Mouse (Mus musculus) WW6 (cell line): Measurements from ENCODE around the gene Chst14.

Experiments
- DNase-seq: peaks from one replicate; pipeline ENCODE4 v3.0.0-alpha.2; 2013; ENCODE audit warnings: low read depth, low spot score

Gene Chst14

DNA sequence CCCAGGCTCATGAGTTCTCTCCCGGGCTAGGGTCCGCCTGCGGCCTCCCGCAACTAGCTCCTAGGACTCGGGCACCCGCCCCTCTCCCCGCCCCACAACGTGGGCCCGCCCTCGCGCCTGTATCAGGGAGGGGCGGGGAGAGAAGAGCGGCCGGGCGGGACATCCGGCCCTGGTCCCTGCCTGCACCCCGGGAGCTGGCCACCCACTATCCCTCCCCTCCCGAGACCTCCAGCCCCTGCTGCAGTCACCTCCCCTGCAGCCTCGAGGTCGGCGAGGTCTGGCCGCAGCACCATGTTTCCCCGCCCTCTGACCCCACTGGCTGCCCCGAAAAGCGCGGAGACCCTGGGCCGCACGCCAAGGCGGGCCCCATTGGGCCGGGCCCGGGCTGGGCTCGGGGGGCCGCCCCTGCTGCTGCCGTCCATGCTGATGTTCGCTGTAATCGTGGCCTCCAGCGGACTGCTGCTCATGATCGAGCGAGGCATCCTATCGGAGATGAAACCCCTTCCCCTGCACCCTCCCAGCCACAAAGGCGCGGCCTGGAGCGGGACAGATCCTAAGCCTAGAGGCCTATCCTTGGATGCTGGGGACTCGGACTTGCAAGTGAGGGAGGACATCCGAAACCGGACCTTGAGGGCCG, at the start of gene Chst14:
Gene Chst14 (plus strand): TSS at position 136 of the 637 bp plus-strand sequence.
- DNase-seq, result no peak

DNA sequence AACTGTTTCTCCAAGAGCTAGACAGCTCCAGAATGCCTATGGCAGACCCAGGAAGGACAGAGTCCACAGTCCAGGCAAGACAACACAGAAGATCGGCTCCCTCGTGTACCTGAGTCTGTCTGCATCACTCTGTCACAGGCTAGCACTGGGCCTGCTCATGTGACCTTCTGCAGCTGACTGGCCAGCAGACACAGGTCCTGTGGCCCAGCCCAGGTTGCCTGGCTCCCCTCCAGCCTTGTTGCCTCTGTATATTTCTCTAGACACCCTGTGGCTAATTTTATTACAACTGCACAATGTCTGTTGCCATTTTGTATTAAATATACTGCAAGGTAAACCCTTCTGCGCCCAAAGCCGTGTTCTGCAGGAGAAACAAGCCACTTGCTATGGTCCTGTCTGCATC, 45.3 kb upstream of the Chst14 start:
- no peak for DNase-seq

DNA sequence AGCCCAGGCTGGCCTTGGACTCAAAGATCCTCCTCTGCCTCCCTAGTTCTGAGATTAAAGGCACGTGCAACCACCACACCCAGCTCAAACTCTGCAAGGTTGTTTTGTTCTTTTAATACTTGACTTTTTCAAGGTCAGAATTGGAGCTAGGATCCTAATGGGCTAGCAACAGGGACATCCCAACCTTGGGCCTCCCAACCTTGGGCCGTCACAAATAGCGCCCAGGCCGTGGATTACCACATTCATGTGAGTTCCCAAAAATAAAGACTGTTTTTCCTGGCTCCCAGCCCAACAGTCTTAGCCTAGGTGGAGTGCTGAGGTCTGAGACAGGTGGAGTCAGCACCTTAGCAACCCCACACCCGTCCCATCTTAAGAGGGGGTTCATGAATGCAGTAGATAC, 44.3 kb upstream of the Chst14 start:
- DNase-seq, result no peak

DNA sequence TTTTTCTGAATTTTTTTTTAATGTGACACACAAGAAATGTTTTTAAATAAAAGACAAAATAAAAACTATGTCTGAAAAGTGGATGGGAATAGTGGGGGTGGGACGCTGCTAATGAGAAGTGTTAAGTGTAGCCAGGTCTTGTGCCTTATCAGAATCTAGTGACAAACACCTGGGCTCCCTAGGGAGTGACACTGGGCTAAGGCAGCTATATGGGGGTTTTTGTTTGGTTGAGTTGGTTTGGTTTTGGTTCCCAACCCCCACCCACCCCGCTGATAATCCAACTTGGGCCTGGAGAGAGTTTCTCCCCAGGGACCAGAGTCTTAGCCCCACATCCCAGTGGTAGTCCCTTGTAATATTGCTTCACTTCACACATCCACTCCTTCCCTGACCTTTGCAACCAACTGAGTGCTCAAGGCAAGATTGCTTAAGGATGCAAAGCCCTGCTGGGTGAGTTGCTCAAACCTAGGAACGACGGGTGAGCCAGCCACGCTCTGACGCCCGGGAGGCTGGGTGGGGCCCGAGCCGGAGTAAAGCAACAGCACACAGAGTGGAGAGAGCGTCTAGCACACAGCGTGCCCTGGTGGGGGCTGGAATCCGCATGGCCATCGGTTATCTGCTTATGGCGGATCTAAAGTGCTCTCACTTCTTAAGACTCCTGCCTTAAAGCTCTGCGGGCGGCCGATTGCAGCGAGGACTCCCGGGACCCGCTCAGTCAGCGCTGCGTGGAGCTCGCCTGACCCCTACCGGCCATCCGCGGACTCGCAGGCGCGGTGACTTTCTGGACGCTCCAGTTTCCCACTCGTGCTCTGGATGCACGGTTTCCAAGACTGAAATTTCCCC, 43.2 kb upstream of the Chst14 start:
- peak; percentile 47 for DNase-seq

DNA sequence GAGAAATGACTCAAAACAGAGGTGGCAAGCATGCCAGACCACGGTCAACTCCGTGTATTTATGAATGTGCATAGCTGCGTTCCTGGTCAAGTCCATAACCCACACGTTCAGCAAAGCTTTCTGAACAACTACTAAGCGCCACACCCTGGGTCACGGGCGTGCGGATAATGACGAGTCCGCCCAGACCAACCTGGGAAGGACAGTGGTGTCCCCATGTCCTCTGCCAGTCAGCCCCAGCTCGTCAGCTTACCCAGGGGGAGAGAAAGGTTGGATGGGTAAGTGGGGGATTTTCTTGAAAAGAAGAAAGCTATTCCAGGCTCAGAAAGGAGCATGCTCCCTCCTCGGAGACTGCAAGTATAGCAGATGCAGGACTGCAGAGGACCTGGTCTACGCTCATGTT, 38.9 kb upstream of the Chst14 start:
- no peak for DNase-seq

DNA sequence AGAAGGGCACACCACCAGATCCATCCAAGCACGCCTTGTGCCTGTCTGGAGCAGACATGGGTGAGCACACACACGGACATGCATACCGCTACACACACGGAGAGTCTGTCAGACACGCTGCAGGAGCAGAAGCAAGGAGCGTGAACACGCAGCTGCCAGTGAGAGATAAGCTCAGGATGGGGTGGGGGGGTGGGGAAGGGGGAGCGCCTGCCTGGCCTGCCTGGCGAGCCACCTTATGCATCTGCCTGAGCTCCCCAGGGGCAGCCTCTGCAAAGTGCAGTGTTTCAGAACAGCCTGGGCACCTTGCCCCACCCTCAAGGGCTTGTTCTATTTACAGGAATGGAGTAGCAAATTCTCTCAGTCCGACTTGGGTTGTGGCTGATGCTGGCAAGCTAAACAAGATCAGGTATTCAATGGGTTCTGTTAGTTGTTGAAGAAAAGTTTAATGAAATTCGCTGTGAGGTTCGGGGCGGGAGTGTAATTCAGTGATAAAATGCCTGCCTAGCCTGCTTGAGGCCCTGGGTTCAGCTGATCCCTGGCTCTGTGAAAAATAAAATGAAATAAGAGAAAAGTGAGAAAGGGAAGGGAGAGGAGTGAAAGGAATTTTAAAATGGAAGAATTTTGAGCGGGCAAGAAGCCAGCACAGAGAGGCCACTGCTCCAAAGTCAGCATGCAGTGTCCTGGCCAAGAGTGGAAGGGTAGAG, 38.3 kb upstream of the Chst14 start:
- DNase-seq, result no peak

DNA sequence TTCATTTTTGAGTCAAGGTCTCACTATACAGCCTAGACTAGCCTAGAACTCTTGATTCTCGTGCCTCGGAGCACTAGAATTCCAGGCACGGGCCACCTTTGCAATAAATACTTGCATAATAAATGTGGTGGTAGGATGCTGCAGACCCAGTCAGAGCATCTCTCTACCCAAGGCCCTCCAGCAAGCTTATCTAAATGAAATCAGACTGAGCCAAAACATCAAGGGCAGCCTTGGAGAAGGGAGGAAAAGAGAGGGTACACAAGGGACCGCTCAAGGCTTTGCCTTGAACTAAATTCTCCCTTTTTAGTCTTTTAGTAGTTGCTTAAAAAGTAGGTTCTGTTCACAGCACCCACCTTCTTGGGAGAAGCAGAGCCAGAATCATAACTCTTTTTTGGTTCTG, 35.1 kb upstream of the Chst14 start:
- DNase-seq, result no peak

DNA sequence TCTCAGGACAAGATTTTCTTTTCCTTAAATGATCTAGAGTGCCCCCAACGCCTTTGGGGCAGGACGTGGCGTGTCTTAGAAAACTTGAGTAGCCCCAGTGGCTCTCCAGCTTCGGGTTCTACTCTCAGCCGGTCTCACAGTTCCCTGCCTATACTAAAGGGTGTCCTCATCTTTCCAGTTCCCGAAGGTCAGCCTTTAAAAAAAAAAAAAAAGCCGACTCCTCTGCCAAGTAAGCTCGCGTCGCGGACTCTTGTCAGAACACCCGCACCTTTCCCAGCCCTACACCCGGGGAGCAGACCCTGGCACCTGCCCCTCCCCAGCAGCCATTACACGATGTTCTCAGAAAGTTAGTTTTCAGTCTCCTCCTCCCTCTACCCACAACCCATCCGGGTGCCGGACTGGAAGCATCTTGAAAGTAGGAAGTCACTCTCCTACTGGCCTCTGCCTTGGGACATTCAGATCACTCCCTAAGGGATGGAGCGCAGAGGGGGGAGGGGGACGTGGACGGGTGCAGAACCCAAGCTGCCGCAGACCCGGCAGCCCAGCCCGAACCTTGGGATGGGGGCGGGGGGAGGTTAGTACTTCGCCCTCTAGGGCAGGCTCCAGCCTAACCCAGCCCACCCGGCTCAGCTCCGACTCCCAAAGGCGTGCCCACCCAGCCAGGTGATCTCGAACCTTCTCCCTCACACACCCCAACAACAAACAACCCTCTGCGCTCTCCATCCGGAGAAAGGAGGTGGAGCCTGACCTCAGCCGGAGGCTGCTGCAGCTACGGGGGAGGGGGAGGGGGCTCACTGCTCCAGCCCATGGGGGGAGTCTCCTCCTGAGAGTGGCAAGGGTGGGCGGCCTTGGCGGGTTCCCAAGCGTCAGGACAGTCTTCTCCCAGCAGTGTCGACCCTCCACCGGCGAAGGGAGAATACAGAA, 30.0 kb upstream of the Chst14 start:
- no peak for DNase-seq

DNA sequence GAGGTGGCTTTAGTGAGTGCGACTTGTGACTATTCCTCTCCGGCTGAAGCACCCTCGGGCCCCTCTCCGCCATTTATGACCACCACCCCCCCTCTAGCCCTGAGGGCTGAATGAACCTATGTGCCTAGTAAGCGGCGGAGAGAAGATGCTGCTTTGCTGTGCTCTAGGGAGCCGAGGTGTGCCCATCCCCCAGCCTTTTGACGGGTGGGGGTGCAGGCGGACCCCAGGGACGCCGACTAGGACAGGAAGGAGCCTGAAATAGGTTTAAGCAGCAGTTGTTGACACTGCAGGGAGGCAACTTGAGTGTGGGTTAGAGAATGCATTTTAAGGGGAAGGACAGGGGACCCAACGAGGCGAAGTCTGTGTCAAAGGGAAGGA, 29.4 kb upstream of the Chst14 start:
- no peak for DNase-seq

DNA sequence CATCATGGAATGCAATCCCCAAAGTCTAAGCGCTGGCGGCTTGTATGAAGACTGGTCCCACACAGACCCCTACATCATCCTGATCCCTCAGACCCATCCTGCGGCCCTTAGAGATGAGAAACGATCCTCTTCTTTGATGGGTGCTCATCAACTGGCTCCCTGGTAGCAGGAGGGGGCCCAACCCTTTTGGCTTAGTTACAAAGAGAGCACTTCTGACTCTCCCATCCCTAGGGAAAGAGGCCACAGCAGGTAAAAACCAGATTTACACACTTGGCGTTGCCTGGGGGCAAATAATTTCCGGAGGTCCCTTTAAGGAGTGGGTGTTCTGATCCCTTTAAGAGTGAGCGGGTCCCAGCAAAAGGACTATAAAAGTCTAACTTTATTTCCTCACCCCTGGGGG, 28.9 kb upstream of the Chst14 start:
- no peak for DNase-seq

DNA sequence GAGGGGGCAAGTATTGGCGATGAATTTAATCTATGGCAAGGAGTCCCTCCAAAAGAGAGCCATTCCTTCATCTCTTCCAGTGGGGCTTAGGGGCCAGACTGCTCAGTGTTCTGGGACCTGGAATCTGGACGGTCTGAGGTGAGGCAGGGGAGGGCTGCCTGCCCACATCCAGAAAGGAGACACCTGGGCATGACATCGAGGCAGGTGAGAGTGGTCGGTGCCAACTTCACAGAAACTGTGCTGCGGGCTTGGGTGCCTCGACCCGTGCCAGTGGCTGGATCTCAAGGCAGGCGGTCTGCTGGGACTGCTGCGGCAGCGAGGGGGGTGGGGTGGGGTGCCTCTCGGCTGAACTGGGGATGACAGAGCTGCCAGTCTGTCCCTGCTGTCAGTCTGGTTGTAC, 28.5 kb upstream of the Chst14 start:
- DNase-seq, result no peak

DNA sequence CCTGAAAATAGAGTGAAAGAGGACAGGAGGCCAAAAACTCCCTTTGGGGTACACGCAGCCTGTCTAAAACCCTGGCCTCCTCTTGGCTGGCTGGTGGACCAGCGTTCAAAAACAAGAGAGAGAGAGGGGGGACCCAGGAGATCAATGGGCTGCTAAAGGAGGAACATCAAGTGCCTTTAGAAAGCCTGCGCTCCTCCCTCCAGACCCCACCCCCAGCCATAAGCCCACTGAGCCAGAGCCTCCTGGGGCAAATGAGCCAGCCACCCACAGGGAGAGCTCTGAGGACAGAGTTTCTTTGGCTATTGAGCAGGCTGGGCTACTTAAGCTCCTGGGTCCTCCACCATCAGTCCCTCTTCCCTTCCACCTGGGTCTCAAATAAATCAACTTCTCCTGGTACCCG, 27.5 kb upstream of the Chst14 start:
- DNase-seq, result no peak

DNA sequence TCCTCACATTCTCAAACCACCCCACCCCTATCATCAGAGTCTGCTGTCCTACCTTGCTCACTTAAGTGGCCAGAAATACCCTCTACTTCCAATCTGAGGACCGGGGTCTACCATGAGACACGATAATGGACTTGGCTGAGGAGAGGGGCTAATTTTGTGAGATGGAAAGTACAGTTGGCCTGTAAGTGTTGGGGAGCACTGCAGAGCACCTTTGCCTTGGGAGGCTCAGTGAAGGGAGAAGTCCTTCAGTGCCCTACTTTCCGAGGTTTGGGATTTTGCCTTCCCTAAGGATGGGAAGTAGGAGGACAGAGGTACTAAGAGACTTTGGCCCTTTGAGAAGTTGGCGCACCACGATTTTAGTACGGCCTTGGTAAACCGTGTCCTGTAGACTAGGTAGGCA, 27.0 kb upstream of the Chst14 start:
- no peak for DNase-seq

DNA sequence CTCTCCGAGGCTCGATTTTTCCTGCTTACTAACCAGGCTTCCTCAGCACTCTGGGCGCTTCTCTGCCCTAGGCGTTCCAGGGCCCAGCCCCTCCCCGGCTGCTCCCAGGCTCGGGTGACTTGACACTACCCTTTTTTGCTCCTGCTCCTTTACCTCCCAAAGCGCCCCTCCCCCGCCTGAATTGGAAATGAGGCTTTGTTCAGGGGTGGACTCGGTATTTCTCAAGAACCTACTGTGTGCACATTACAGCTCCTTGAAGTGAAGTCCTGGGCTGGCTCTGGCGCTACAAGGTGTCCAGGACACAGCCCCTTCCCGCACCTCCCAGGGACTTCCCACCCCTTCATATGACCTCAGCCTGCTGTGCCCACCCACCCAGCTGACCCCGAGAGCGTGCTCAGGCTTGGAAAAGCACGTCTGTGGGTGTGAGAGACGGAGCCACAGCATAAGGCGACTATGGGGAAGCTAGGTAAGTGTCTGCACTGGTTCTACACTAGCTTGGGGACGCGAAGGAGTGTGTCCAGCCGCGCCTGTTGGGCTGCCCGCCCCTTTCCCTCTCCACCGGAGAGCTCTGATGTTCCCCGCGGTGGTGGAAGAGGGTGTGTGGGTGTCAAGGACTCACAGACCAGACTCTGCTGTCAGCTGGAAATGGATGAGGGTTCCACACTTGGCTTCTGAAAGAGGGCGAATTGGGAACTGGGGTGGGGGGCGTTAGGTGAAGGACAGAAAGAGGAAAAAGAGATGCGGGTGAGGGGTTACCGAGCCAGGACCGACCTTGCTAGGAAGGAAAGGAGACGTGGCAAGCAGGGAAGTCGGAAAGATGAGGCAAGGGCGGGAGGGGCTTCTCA, 26.1 kb upstream of the Chst14 start, which contains the start of gene Bahd1:
Gene Bahd1 (plus strand): TSS at position 397 of the 845 bp plus-strand sequence.
- DNase-seq, result no peak

DNA sequence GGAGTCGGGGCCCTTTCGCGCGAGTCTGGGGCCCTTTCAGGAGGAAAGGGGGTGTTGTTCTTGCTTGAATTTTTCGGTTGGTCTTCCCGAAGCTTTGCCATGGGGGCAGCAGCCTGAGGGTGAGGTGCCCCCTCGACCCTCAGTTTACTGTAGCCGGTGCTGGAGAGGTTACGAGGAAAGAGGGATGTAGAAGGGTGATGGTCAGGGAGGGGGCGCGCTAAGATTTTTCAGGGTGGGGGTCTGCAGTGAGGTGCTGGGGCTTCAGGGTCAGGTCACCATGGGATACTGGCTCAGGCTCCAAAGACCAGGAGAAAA, 25.5 kb upstream of the Chst14 start:
- no peak for DNase-seq

DNA sequence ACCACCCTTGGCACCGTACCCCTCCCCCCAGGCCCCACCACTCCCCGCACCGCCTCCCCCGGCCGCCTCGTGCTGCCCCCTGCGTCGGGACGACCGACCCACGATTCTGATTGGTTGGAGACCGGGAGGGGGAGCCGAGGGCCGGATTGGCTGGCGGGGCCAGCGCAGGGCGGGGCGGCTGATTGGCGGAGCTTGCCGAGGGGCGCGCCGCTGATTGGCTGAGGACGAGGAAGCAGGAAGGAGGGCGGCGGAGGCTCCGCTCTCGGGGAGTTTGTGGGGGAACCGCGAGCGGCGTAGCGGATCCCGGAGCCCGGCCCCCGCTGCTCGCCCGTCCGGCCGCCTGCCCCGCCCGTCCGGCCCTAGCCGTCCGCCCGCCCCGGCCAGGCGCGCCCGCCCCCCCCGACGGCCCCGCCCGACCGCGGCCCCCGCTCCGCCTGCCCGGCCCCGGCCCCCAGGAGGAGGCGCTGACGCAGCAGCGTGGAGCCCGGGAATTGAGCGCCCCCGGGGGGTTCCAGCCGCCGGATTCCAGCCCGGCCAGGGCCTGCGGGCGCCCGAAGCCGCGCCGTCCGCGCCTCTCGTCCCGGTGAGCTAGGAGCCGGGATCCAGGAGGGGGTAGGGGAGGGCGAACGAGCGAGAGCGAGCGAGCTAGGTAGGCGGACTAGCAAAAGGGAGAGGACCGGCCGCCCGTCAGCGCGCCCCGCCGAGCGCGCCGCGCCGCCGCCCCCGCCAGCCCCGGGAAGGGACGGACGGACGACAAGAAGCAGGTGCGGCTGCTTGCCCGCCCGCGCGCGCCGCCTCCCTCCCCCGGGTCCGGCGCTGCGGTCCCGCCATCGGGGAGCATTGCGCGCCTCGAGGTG, 24.9 kb upstream of the Chst14 start:
- peak; percentile 77 for DNase-seq

DNA sequence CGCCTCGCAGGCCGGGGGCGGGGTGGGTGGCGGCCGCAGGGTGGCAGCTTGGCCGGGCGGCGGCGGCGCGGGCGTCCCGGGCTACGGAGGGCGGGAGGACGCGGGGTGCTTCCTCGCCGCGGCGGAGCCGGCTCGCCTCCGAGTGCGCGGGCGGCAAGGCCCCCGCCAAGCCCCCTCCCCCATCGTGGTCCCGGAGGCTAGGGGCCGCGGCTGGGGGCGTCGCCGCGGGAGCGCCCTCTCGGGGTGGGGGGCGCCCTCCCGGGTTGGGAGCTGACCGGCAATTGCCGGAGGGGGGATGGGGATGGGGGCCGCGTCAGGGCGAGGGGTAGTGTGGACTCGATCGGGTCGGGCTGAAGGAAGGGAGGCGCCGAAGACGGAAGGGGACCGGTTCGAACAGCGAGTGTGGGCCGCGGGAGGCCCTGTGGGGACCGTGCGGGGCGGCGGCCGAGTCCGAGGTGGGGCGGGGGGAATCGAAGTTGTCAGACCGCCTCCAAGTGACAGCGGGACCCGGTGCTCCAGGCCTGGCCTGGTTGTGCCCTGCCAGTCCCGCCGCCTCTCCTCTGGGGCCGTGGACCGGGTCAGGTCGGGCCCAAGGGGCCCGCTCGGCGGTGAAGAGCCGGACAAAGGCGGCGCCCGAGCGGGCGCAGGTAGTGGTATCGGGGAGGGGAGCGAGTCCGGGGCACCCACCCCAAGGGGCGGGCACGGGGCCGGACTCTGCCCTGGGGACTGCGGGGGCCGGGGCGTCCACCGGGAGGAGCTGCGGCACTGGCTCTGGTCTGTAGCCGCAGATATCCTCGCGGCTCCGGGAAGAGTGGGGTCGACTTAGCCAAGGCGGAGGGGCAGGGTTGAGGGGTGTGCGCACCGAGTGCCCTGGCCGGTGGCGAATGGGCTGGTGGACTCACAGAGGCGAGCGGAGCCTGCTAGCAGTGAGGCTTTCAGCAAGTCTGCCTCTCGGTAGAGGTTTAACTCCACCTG, 24.0 kb upstream of the Chst14 start:
- no peak for DNase-seq

DNA sequence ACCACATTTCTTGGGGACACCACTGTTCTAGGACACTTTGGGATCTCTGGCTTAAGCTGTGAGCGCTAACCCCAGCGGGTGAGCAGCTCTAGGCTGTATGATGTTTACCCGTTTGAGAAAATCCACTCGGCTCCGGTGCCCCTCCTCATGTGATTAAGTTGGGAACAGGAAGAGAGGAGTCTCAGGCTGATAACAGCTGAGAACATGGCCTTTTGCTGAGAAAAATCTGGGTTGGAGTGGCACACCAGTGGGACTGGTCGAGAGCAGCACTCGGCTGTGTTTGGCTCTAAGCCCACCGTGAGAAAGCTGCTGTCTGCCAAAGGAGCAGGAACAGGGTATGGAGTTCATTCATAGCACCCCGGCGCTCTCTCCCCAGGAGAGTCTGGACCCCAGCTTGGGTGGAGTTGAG, 23.0 kb upstream of the Chst14 start:
- no peak for DNase-seq
